Mouse (Mus musculus) cerebellum, postnatal 36 days (tissue): ENCODE results near the gene Tspan32.

ENCODE experiments used
- DNase-seq, 2 experiments: peaks; one replicate each; pipeline ENCODE4 v3.0.0; 2021 to 2022; ENCODE audit warnings: mixed read lengths in 2 of 2

The Tspan32 gene

GRCm38 (mm10) chr7:143055499-143056186, 50.8 kb downstream of the Tspan32 start:
- DNase-seq: no peak

- DNase-seq: no peak
Observed at GRCm38 (mm10) chr7:143057023-143057422, 52.2 kb downstream of the Tspan32 start.

- no peak for DNase-seq
Observed at GRCm38 (mm10) chr7:143057667-143058220, 52.9 kb downstream of the Tspan32 start.

GRCm38 (mm10) chr7:143058221-143058697, 53.4 kb downstream of the Tspan32 start:
- DNase-seq: no peak

- DNase-seq: peak; percentile 63 to 64
Observed at GRCm38 (mm10) chr7:143059202-143059870, 54.5 kb downstream of the Tspan32 start.

- DNase-seq: peak in 1 of 2 experiments; percentile 3
Observed at GRCm38 (mm10) chr7:143062704-143063103, 57.9 kb downstream of the Tspan32 start.

- DNase-seq: no peak
Observed at GRCm38 (mm10) chr7:143064226-143064625, 59.4 kb downstream of the Tspan32 start.

GRCm38 (mm10) chr7:143065692-143066091, 60.8 kb downstream of the Tspan32 start:
- DNase-seq: peak in 1 of 2 experiments; percentile 4

GRCm38 (mm10) chr7:143067469-143067868, 62.6 kb downstream of the Tspan32 start:
- peak in 1 of 2 experiments; percentile 9 for DNase-seq

- peak in 1 of 2 experiments; percentile 4 for DNase-seq
Observed at GRCm38 (mm10) chr7:143067897-143068296, 63.1 kb downstream of the Tspan32 start.

GRCm38 (mm10) chr7:143068316-143068881, 63.6 kb downstream of the Tspan32 start:
- peak in 1 of 2 experiments; percentile 65 for DNase-seq

- peak; percentile 97 for DNase-seq
Observed at GRCm38 (mm10) chr7:143068882-143069591, 64.2 kb downstream of the Tspan32 start, which contains the start of gene Tssc4. TSS of gene Tssc4 (plus strand) at chr7:143069249.
